Mouse (Mus musculus) T-cell, adult 66 days (primary cell): ENCODE measurements around the gene Zfp974. TPM values are rescaled to one million over a fixed set of nuclear protein-coding genes. Genes with fewer than 3 reads are reported as not detected.

Experiments used
- total RNA-seq, 2 experiments: library from RNA; stranded (reverse); gene quantifications; 3 replicates in 1 of 2; 4 replicates in 1 of 2; pipeline ENCODE4 v1.2.4; 2023

Zfp974 gene
- 10 to 100 TPM; 10.2 to 10.3 TPM for total RNA-seq

DNA sequence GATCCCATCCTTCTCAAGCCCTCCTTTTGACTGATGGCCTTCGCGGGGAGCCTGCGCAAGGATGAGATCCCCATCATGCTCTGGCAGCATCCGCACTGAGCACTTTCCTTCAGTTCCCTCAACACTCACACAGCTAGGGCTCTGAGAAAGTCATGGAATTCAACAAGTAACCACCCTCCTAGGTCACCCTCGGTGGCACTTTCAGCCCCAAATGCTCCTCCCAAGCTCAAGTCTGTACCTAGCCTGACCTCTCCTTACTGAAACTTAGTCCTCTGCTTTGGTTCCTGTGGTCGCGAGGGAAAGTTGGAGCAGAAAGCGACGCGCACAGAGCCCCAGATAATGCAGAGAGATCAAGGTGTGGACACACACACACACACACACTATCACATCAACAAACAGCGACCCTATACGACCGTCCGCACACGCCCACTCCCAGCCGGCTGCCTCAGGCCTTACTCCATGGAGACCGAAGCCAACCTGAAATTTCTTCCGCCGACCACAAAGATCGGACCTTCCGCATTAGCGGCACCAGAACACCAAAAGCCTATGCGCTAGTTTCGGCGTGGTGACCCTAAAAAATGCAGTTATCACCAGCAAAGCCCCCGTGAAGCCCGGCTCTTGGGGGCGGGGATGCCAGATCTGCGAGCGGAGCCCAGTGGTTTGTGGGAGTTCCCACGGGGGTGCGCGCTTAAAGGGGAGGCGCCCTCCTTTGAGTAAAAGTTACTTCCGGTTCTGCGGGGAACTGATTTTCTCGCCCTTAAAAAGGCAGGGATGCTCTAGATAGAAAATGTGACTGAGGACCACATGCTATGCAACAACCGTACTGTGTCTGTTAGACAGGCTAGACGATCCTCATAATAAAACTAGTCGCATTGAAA lies at the start of gene Zfp974:
Gene Zfp974 (minus strand): TSS at position 643 of the 878 bp plus-strand sequence.

Other genes with a start within 250 kb of the Zfp974 start
- gene Zfp607b, start 240.1 kb downstream of the Zfp974 start, total RNA-seq, result 1 to 10 TPM; 1.3 to 1.9 TPM
- gene Zfp60, start 198.1 kb downstream of the Zfp974 start, total RNA-seq, result 10 to 100 TPM; 14.3 to 20.1 TPM
- 10 to 100 TPM in 1 of 2 experiments, 1 to 10 TPM in 1; 9.5 to 13.4 TPM for gene Zfp626, start 122.3 kb downstream of the Zfp974 start, total RNA-seq
- 1 to 10 TPM; 4.7 to 6.3 TPM for gene Zfp59, start 90.9 kb downstream of the Zfp974 start, total RNA-seq
- 10 to 100 TPM; 19.7 to 22.0 TPM for gene Zfp607a, start 71.9 kb downstream of the Zfp974 start, total RNA-seq
- 10 to 100 TPM; 12.8 to 16.4 TPM for gene Zfp780b, start 49.7 kb upstream of the Zfp974 start, total RNA-seq
- 10 to 100 TPM in 1 of 2 experiments, 1 to 10 TPM in 1; 9.4 to 15.0 TPM for gene Zfp850, start 84.7 kb upstream of the Zfp974 start, total RNA-seq
- 100 to 1,000 TPM in 1 of 2 experiments, 10 to 100 TPM in 1; 95.2 to 116 TPM for gene Psmc4, start 120.6 kb upstream of the Zfp974 start, total RNA-seq
- not detected for gene Fcgbp, start 141.8 kb upstream of the Zfp974 start, total RNA-seq
- gene 9530053A07Rik, start 200.0 kb upstream of the Zfp974 start, total RNA-seq, result not detected
- 100 to 1,000 TPM; 207 to 223 TPM for gene Fbl, start 240.2 kb upstream of the Zfp974 start, total RNA-seq